Mouse (Mus musculus): ENCODE results near the gene Gm10959.
A peak's percentile ranks its signal among the peaks of the same experiment; 100 is the strongest.
"Not testable (repeated sequence)": the region's sequence is repeated elsewhere in the genome, so short reads cannot be mapped to it uniquely, and the experiment has no call there.

Gene Gm10959

DNA sequence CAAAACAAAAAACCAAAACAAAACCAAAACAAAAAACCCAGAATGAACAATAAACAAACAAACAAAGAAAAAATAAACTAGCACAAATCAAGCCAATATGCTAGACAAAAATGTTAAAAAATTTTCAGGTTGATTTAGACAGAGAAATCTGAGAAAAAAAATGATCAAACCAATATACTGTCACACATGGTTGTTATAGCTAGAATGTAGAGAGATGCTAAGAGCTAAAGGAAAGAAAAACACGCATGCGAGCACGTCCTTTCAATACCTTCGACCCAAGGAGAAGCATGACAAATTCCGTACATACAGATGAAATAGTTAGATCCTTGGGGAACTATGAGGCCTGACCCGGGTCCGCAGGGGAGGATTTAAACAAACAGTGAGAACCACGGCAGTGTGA lies at the start of gene Gm10959:
TSS of gene Gm10959 (minus strand) at position 101 of the 400 bp plus-strand sequence.
- no peak for DNase-seq (ENCODE audit: low spot score in 2 of 2)

DNA sequence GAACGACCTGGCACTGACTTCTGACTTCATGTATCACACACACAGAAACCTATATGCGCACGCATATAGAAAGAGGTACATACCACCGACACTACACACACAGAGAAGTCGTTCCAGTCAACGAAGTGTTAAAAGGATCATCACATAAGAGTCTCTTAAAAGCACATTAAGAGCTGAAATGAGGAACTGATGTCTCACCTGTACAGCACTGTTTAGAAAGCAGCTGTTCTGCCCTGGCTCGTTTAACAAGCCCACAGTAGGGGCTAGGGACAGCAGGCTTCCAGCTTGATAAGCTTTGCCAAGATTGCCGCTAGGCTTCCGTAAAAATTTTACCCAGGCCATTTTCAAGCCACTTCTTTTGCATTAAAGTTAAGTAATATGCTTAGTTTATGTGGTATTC lies 49.2 kb upstream of the Gm10959 start:
- DNase-seq (ENCODE audit: low spot score in 2 of 2) = no peak

DNA sequence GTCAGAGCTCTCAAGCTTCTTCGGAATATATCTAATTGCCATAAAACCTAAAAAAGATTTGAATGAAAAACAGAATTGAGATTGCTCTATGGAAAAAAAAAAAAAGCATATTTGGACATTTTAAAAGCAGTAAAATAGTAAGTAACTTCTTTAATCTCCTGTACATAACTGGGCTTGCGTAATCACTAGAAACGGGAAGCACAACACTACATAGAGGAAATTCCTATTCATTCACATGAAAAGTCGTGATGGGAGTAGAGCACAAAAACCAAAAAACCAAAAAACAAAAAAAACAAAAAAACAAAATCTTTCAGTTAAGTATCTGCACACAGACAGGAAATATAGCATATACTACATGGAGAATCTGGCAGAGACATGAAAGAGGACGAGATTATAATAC lies 45.1 kb upstream of the Gm10959 start:
- DNase-seq (ENCODE audit: low spot score in 2 of 2) = no peak

DNA sequence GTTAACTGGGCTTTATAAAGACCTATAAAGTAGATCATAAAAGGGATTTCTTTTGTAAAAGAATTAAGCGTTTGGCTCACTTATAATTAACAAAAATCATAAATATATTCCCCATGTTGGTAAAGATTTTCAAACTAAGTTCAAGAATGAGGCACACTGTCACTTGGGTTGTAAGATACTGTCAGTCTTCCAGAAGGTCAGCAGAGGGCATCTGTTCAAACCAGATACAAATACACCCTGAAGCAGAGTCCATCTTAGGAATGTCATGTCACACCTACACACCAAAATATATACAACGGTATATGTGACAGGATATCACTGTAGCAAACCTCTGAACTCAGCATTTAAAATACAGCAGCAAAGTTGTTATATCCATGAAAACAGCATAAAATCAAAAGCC lies 31.0 kb upstream of the Gm10959 start:
- no peak for DNase-seq (ENCODE audit: low spot score in 2 of 2)

DNA sequence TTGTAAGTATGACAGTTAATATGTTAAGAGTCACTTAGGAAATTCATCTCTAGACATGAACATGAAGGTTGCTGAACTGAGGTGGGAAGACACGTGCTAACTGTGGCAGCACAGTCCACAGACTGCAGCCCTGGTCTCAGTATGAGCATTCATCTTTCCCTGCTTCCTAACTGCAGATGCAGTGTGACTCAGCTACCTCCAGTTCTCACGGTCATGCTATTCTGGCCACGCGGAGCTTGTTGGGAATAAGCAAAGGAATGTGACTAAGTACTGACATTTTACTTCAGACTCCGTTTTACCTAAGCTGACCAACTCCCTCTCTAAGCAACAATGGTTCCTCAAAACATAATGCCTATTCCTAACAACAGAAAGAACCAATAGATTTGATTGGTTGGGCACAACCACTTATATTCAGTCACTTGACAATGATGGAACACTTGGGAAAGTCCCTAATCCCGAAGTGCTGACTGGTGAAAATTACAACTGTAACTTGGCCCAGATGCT lies 24.3 kb upstream of the Gm10959 start:
- DNase-seq (ENCODE audit: low spot score in 2 of 2) = no peak

DNA sequence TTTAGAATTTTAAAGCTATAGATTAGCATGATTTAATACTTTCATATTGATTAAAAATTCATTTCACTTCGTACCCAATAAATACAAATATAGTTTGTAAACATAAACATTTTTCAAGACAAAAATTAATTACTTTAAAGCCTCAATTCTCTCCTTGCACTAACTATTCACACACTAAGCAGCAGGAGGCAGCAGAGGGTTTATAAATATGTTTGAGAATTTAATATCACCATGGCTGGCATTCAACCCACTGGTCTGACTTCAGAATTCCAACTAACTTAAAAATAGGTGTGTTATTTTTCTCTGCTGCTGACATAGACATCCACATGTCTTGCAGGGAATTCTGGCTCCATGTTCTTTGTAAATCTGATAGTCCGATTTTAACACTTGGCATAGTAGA lies 20.1 kb upstream of the Gm10959 start:
- no peak for DNase-seq (ENCODE audit: low spot score in 2 of 2)

DNA sequence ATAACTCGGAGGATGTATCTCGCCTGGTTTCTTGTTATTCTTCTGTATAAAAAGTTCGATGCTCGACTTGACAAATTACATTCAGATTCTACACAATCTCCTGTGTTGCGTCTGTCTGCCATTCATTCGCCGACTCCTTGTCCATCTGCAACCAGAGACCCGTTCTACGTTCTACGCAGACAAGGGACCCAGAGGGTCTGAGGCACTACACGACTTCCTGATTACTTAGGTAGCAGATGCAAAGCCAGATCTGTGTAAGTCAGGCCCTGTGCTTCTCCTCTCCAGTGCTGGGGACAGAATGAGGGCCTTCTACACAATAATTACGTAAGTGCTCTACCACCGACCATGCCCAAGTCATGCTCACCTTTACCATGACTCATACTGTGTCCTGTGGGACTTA lies 18.0 kb upstream of the Gm10959 start:
- DNase-seq (ENCODE audit: low spot score in 2 of 2) = not testable (repeated sequence)

DNA sequence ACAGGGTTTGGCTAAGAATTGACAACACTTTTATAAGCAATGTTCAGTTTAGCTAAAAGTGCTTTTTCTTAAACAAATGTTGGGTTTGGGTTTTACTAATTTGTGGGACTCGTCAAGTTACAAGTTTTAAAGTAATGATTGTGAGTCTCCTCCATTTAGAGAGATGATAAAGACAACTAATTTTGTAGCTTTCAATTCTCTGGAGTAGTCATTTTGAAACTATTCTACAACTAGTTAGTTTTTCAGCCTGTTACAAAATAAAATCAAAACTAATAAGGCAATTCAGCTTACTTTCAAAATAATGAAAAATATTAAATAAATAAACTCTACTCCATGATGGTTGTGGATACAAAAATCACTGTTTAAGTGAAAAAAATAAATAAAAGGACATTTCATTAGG lies 13.3 kb upstream of the Gm10959 start:
- no peak for DNase-seq (ENCODE audit: low spot score in 2 of 2)

DNA sequence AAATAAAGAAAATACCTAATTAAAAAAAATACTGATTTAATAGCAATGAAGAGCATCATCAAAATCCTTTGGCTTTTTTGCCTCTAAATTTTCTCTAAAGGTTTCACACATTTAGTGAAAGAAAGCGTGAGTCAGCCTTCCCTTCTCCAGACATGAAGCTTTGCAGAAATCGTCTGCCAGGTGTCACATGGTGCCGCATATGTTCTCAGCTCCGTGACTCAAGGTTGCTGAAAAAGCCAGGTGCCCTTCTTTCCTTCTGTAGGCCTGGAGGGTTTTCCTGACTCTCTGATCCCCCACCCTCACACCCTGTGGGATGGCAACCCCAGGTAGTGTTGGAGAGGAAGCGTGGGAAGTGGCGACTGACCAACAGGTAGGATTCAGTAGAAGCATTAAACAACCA lies 10.6 kb upstream of the Gm10959 start:
- no peak for DNase-seq (ENCODE audit: low spot score in 2 of 2)

DNA sequence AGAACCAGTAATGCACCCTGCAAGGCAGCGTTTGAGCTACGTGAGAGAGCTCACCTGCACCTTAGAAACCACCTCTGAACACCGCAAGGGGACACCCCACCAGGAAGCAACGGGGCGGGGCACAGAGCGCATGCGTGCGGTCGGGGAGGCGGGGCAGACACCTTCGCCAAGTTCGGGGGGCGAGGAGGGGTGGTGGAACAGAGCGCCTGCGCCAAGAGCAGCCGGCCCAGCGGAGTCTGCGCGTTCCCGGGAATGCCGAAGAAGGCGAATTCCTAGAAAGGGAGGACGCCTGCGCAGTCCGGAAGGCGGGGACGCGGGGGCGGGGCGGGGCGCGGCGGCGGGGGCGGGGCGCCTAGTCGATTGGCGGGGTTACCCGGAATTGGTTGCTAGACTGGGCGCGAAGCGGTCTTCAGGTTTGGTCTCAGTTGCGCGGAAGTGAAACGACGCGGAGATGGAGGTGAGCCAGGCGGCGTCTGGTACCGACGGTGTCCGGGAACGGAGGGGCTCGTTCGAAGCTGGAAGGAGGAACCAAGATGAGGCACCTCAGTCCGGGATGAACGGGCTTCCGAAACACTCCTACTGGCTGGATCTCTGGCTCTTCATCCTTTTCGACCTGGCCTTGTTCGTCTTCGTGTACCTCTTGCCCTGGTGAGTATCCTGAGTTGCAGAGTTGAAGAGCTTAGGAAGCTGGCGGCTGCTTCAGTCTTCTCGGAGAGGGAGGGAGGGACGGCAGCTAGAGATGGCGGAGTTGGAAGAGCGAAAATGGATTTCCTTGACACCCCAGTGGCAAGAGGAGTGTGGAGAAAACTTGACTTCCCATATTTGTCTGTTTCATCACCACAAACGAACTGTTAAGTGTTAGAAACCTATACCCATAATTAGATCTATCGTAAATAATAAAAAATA lies 5.1 kb upstream of the Gm10959 start, which contains the start of gene 1810037I17Rik:
TSS of gene 1810037I17Rik (plus strand) at position 195 of the 906 bp plus-strand sequence.
- peak; percentile 98 to 99 for DNase-seq (ENCODE audit: low spot score in 2 of 2)

DNA sequence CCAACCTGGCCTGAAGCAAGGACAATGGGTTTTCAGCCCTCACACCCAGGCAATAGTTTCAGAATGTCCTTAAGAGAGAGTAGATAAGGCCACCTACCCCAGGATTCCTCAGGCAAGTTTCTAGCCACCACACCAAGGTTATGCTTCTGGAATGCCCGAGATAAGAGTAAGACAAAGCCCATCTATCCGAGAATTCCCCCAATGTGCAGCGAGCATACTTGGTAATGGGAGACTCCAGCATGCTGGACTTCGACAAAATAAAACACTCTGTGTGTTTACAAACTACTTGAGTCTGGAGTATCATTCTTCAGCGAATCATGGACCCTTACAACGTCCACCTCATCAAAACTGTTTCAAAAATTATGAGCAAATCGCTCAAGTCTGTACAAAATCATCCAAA lies 4.0 kb upstream of the Gm10959 start:
- DNase-seq (ENCODE audit: low spot score in 2 of 2) = no peak

DNA sequence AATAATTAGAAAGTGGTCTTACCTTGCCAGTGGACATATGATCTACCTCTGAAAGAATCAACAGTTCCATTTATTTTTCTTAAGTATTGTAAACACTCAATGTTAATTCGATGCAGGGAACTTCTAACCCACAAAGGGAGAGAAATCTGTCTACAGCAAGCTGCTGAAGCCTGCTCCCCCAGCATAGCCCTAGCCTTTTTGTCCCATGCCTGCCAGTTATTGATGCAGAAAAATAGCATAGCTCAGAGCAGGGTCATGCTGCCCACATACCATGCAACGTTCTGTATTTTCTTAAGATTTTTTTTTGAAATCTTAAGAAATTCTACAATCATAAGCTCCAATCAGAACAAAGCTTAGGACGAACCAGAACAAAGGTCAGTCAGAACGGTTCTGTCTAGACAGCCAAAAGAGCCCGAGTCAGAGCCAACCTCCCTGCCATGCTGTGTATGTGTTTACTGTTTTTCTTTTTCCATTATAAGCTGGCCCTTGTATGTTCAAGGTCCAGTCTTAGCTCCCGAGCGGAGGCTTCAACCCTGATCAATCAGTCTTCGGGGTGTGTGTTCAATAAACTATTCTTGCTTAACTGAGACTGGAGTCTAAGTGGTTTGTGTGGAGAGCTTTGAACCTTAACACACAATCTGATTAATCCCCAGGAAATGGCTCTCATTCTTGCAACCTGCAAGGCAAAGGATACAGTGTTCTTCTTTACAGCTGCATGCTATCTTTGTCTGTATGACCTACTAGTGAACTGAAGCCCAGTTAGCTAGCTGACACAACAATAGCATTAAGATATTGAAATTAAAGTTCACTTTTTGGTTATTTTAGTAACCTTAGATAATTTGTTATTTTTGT lies 2.7 kb upstream of the Gm10959 start:
- DNase-seq (ENCODE audit: low spot score in 2 of 2) = no peak

DNA sequence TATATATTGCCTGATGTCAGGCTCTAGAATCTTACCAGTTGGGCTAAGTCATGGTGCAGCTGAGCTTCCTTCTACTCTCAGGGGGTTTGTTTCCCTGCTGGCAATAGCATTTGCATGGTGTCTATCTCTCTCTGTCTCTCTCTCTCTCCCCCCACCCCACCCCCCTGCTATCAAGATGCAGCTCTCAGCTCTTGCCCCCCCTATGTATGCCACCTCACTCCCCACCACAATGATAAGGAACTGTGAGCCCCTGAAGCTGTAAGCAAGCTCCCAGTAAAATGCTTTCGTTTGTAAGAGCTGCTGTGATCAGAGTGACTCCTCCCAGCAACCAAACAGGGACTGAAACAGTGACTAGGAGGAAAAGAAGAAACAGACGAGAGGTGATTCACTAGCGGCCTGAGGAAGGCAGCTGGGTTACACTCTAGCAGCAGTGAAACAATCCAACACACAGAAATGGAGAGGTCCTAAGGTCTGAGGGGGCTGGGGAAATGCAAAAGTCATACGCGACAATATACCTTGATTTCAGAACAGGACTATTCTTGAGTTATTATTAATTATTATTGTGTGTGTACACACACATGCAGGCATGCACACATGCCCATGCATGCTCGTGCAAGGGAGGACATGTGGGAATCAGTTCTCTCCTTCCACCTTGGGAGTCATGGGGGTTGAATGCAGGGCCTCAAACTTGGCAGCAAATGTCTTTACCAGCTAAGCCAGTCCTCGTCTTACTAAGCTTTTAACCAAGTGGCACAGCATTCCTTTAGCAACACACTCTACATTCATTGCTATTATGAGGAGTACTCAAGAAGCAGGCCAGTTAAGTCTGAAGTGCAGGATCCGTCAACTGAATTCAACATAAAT lies 1.6 kb upstream of the Gm10959 start:
- no peak for DNase-seq (ENCODE audit: low spot score in 2 of 2)

DNA sequence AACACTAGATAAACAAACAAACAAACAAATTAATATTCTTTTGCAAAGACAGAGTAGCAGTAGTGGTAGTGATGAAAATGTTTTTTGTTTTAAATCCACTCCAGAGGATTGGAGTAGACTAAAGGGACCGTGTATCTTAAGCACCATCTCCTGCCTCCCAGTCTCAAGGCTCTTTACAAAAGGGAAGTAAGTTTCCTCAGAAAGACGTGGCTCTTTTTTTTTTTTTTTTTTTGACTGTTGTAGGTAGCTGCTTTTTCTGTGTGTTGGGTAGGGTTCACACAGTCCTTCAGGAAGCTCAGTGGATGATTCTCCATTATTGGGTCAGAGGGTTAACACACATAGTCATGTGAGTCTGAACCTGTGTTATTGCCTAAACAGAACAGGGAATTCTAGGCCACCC lies 488 bp downstream of the Gm10959 start:
- no peak for DNase-seq (ENCODE audit: low spot score in 2 of 2)

DNA sequence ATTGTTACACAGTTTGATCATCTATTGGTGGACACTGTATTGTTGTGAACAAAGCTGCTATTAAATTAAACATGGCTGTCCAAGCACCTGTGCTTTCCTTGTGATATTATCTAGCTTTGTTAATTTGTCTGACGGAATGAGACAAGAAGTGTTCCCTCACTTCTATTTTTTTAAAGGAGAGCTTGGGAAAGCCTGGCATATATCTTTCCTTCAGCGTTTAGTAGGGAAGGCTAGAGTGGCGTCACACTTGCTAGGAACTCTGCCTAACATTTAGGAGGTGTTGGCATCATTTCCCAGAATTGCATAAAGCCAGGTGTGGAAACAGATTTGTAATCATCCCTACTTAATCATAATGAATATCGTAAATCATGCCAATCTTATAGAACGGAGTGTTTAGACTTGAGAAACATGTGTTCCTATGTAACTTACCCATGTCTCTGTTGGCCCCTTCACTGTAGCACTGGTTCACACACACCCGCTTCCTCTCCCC lies 2.9 kb downstream of the Gm10959 start:
- DNase-seq (ENCODE audit: low spot score in 2 of 2) = no peak

DNA sequence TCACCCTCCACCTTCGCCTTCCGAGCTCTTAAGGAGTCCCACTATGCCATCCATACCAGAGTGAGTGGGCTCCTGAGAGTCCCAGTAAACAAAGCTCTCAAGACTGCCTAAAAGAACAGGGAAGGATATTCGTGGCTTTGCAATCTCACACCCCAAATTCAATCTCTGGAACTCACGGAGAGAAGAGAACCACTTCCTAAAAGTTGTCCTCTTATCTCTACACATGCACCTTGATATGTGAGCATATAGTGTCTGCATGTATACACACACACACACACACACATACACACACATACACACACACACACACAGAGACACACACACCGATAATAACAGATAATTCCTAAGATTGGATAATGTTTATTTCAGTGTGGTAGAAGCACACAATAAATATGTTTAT lies 3.7 kb downstream of the Gm10959 start:
- DNase-seq (ENCODE audit: low spot score in 2 of 2) = no peak

DNA sequence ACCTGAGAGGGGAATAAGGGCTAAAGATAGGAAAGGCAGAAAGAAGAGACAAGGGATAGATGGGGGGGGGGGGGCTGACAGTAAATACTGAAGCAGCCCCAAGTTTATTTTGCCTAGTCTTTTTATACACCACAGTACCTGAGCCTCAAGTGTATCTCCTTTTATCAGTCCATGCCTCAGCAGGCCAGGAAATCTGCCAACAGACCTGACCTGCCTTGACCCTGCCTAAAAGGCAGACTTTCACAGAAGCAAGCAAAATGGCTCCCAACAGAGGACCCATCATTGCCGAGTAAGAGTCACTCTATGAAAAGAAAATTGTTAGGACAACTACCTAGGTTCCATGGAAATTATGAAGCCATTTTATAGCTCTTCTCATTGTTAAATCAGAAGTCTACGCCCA lies 11.3 kb downstream of the Gm10959 start:
- no peak for DNase-seq (ENCODE audit: low spot score in 2 of 2)

DNA sequence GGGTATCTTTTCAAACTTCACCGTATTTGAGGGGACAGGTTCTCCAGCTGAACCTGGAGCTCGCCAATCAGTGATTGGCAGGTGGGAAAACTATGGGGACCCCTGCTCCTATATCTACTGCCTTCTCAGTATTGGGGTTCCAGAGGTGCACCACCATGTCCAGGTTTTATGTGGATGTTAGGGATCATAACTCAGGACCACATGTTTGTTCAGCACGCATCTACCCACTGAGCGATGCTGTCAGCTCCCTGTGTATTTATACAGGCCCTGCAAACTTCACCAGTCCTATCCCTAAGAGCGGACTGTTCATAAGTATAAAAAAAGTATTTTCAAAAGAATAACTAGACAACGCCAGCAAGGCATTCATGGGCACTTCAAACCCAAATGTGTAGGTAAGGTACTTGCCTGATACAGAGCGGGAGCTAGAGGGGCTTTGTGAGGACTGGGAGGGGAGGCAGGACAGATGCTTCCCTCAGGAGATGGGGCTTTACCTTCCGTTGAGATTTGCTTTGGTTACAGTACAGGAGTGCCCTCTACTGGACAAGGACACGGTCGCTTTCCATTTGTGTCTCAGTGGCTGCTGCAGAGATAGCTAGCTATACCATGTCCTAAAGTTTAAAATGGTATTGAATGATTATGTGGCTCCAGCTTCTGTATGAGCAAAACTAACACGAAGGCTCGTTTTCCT lies 15.3 kb downstream of the Gm10959 start:
- DNase-seq (ENCODE audit: low spot score in 2 of 2) = no peak

DNA sequence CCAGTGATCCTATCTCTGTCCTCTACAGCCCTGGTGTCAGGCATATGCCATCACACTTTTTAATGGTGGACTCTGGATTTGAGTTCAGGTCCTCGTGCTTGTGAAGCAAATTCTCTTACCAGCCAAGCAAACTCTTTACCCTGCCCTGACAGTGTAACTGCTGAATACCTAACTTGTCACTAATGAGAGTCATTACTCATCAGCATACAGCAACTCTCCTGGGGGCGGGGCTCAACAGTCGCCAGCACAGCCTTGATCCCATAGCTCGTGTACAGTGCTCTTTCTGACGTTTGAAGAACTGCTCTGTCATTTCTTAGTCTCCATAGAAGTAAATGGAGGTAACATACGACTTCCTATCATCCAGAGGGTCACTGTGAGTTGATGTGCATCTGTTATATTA lies 20.9 kb downstream of the Gm10959 start:
- DNase-seq (ENCODE audit: low spot score in 2 of 2) = no peak

DNA sequence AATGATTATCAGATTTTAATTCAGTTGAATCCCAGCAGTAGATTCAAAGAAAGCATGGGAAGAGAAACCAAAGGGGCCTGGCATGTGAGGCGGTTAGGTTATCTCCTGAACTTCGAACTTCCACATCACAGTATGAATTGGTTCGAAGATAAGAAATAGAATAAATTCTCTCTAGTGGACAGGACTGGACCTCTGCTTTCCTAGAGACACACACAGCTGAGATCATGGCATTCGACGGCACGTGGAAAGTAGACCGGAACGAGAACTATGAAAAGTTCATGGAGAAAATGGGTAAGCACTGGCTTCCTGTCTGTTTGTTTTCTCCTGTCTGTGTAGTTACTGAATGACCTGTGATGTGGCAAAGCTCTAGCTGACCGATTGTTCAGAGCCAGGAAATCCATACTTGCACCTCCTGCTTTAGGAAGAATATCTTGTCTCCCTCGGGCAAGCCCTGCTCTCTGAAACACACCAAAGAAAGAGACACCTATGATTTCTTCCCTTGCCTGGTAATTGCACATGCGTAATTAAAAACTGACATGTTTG lies 23.9 kb downstream of the Gm10959 start:
- no peak for DNase-seq (ENCODE audit: low spot score in 2 of 2)

DNA sequence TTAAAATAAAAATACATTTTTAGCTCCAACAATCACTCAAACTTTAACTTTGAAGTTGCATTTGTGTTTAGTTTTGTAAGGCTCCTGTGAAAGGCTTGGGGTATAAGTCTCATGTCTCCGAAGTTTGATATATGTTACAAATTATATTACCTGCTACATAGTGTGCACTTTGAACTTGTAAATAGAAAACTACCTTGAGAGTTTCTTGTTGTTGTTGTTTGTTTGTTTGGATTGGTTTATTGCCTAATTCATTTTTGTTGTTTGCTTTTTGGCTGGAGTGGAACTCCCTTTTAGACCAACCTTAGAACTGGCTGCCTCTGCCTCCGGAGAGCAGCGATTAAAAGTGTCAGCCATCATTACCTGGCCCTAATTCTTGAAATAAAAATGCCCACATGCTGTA lies 24.4 kb downstream of the Gm10959 start, which contains the start of gene Fabp2:
TSS of gene Fabp2 (plus strand) at position 301 of the 400 bp plus-strand sequence.
- DNase-seq (ENCODE audit: low spot score in 2 of 2) = no peak

All from urinary bladder, postnatal 4 days (tissue).